Mouse (Mus musculus) stomach, embryonic 15.5 days (tissue): ENCODE measurements at regions not wholly inside any gene's neighbourhood (a gene's known extent, or its start where the extent isn't known, plus 50 kb on each side); places are given as distances from the start of the nearest gene placed in this dataset.

Experiments
- ATAC-seq: fragments of 200-750 bp; cut with Nextera tagmentation; 2 replicates; pipeline ENCODE4 v1.8.0; 2017; ENCODE audit warnings: low read depth, moderate number of reproducible peaks, moderate TSS enrichment; ENCODE audit not compliant: insufficient read depth, low FRiP score
- H3K27ac ChIP-seq: fragments of 300-500 bp; sonication (generic); 2 replicates; pipeline ENCODE4 v1.5.1; 2015; ENCODE audit warnings: mild to moderate bottlenecking, inconsistent platforms
- H3K27me3 ChIP-seq: fragments of 300-500 bp; sonication (generic); replicated peaks from 2 replicates; pipeline ENCODE4 v1.6.1; 2015; ENCODE audit warnings: inconsistent platforms
- H3K36me3 ChIP-seq: fragments of 300-500 bp; sonication (generic); 2 replicates; pipeline ENCODE4 v1.6.1; 2015; ENCODE audit warnings: inconsistent platforms
- H3K4me1 ChIP-seq: fragments of 300-500 bp; sonication (generic); 2 replicates; pipeline ENCODE4 v1.6.1; 2015; ENCODE audit warnings: inconsistent platforms
- H3K4me2 ChIP-seq: fragments of 300-500 bp; sonication (generic); 2 replicates; pipeline ENCODE4 v1.6.1; 2015; ENCODE audit warnings: mild to moderate bottlenecking, inconsistent platforms
- H3K4me3 ChIP-seq: fragments of 300-500 bp; sonication (generic); replicated peaks from 2 replicates; pipeline ENCODE4 v1.5.1; 2015; ENCODE audit warnings: inconsistent platforms
- H3K9ac ChIP-seq: fragments of 300-500 bp; sonication (generic); 2 replicates; pipeline ENCODE4 v1.6.1; 2015; ENCODE audit warnings: inconsistent platforms
- H3K9me3 ChIP-seq: fragments of 300-500 bp; sonication (generic); 2 replicates; pipeline ENCODE4 v1.6.1; 2016; ENCODE audit warnings: inconsistent platforms
- WGBS: fragments of 180-500 bp; shearing (Covaris S2); methylation state at CpG from one replicate; pipeline ENCODE4 v1.1.7; 2015; 5-methylcytosine and 5-hydroxymethylcytosine counted together

DNA sequence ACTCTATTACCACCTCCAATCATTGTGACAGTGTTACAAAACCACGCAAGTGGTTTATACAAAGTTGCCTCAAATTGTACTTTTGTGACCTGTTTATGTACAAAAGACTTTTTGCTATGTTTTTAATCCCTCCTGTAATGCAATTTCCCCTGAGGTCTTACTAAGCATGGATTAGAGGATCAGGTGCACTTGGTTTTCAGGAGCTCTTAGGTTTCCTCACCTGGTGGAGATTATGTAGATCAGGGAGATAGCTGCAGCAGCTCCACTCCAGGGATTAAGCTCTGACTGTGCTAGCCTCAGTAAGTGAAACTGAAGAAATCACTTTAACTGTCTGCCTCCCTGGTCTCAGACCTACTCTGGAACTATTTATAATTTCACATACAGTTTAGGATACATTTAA, 123.8 kb upstream of the Elmo1 start:
- Histone ChIP-seq H3K4me2 (no peak overlapping the region), H3K4me3 (no peak overlapping the region), H3K36me3 (no peaks in the 10 kb centered on the region), H3K9me3 (no peaks in the 10 kb centered on the region), H3K27ac (no peak overlapping the region), H3K4me1 (no peaks in the 10 kb centered on the region), H3K27me3 (no peaks in the 10 kb centered on the region), H3K9ac (no peak overlapping the region)
- no peak for ATAC-seq
- 61% methylated on average over 1 of the region's 1 CpGs for WGBS

DNA sequence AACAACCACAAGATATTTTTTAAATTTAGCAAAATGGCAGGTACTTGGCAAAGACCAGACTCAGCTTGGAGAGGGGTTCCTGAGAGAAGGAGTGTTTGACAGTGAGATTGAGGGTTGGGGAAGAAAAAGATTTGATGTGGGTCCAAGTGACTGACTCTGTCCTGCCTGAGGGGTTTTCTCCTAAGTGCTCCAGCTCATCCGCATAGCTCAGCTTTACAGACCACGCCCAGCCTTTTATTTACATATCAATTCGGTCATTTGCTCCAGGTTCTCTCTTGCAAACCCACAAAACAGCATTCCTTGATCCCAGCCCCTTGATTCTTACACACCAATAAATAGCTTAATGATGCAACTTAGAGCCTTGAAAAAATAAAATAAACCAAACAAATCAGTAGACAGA, 127.4 kb upstream of the Elmo1 start:
- no peak overlapping the region for H3K4me3 ChIP-seq
- no peak overlapping the region for H3K27ac ChIP-seq
- H3K36me3 ChIP-seq: no peaks in the 10 kb centered on the region
- H3K4me2 ChIP-seq: no peak overlapping the region
- H3K9ac ChIP-seq: no peak overlapping the region
- no peaks in the 10 kb centered on the region for H3K27me3 ChIP-seq
- 63% methylated on average over 3 of the region's 3 CpGs for WGBS
- no peaks in the 10 kb centered on the region for H3K9me3 ChIP-seq
- no peak for ATAC-seq
- H3K4me1 ChIP-seq: no peaks in the 10 kb centered on the region

DNA sequence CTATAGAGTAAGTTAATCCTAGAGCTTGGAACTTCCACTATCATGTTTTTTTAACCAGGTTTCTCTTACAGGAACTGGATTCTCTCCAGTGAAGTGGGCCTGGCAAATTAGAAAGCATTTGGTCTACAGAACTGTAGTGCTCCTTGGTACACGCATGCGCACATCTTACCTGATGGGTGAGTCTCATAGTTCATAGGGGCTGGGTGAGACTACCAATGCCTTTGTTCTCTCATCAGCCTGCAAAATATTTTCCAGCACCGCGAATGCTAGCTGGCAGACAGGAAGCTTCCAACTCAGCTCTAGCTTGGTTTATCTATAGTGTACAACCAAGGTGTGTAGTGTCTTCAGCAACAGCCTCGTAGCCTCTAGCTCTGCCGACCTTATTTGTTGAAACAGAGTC, 104.7 kb upstream of the Gpr141 start:
- no peaks in the 10 kb centered on the region for H3K27me3 ChIP-seq
- H3K9ac ChIP-seq: no peak overlapping the region
- no peak overlapping the region for H3K27ac ChIP-seq
- no peaks in the 10 kb centered on the region for H3K36me3 ChIP-seq
- no peaks in the 10 kb centered on the region for H3K9me3 ChIP-seq
- no peak for ATAC-seq
- H3K4me2 ChIP-seq: no peak overlapping the region
- no peak overlapping the region for H3K4me3 ChIP-seq
- WGBS: 94% methylated on average over 6 of the region's 6 CpGs
- H3K4me1 ChIP-seq: no peaks in the 10 kb centered on the region

GRCm38 (mm10) chr13:19927807-19928206, 103.8 kb upstream of the Gpr141 start:
- no peak overlapping the region for H3K9ac ChIP-seq

GRCm38 (mm10) chr13:19921084-19921827, 97.2 kb upstream of the Gpr141 start:
- Histone ChIP-seq H3K27me3 (no peaks in the 10 kb centered on the region), H3K4me1 (no peaks in the 10 kb centered on the region), H3K27ac (no peak overlapping the region), H3K9me3 (no peaks in the 10 kb centered on the region), H3K36me3 (no peaks in the 10 kb centered on the region), H3K9ac (no peak overlapping the region), H3K4me3 (no peak overlapping the region), H3K4me2 (no peak overlapping the region)
- 71% methylated on average over 1 of the region's 1 CpGs for WGBS
- peak; percentile 34; the same call in 1 of the 2 replicates for ATAC-seq

More at GRCm38 (mm10) chr13:19927807-19928206, 103.8 kb upstream of the Gpr141 start:
- no peaks in the 10 kb centered on the region for H3K4me1 ChIP-seq
- H3K36me3 ChIP-seq: no peaks in the 10 kb centered on the region
- H3K9me3 ChIP-seq: no peaks in the 10 kb centered on the region
- H3K27ac ChIP-seq: no peak overlapping the region
- H3K4me3 ChIP-seq: no peak overlapping the region
- ATAC-seq: no peak
- H3K4me2 ChIP-seq: no peak overlapping the region
- no peaks in the 10 kb centered on the region for H3K27me3 ChIP-seq
- WGBS: 80% methylated on average over 3 of the region's 3 CpGs

GRCm38 (mm10) chr13:19911860-19912584, 88.0 kb upstream of the Gpr141 start:
- Histone ChIP-seq H3K4me2 (no peak overlapping the region), H3K27me3 (no peaks in the 10 kb centered on the region), H3K4me3 (no peak overlapping the region), H3K4me1 (0 out of 2 replicates have a peak, but pooled peaks cover 3% of the 10 kb centered on the region), H3K9ac (no peak overlapping the region), H3K36me3 (no peaks in the 10 kb centered on the region), H3K9me3 (no peaks in the 10 kb centered on the region), H3K27ac (no peak overlapping the region)
- WGBS: 43% methylated on average over 5 of the region's 5 CpGs
- ATAC-seq: no peak

- Histone ChIP-seq H3K4me1 (no peaks in the 10 kb centered on the region), H3K4me2 (no peak overlapping the region), H3K9ac (no peak overlapping the region), H3K4me3 (no peak overlapping the region), H3K27me3 (no peaks in the 10 kb centered on the region), H3K9me3 (no peaks in the 10 kb centered on the region), H3K36me3 (no peaks in the 10 kb centered on the region), H3K27ac (no peak overlapping the region)
- WGBS: 79% methylated on average over 4 of the region's 4 CpGs
- ATAC-seq: no peak
Observed at GRCm38 (mm10) chr13:19902786-19903185, 78.7 kb upstream of the Gpr141 start.

DNA sequence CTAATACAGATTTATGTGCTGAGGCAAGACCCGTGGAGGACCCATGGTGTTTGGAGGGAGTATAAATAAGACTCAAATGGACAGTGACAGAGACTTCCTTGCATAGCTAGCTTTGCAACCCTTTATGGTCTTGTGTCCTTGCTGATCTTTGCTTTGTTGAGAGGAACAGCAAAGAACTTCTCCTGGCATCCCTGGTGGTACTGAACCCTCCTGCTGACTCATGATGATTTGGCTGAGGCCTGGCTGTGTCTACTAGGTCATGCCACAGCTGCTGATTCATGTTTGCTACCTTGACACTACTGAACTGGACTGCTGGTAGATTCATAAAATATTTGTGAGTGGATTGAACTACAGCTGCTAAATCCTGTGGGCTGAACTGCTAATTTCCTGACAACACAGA, 73.1 kb upstream of the Gpr141 start:
- Histone ChIP-seq H3K4me3 (no peak overlapping the region), H3K4me2 (no peak overlapping the region), H3K36me3 (no peaks in the 10 kb centered on the region), H3K27me3 (no peaks in the 10 kb centered on the region), H3K27ac (no peak overlapping the region), H3K9ac (no peak overlapping the region), H3K9me3 (no peaks in the 10 kb centered on the region), H3K4me1 (no peaks in the 10 kb centered on the region)
- no peak for ATAC-seq
- 59% methylated on average over 1 of the region's 1 CpGs for WGBS

DNA sequence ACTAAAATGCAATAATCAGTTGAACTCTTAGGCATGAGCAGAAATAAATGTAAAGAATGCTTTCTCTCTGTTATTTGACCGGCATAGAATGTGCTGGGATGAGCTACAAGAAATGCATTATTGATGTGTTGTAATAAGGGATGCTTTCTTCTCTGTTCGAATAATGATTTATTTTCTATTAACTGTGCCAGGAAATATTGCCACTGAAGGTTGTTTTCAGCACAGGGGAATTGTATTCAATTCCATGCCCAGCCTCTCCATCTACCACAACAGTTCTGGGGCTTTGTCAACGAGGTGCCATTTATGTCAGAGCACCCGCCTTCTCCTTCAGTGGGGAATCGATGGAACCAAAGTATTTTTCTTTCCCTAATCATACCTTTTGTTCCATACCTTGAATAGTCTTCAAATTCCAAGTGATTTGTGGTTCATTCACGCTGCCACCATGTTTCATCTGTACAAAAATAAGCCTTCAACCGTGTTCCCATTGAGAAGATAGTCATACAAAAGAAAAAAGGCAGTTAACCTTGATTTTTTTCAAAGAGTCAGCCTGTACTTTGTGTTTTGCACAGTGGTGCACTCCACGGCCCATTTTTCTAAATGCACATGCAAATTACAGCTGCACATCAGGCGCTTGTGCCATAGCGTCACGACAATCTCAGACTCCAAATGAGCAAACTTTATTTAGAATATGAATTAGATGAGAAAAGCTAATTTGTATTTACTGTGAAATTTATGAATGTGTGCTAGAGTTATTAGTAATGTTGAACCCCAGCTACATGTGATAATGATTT, 65.1 kb upstream of the Gpr141 start:
- 82% methylated on average over 11 of the region's 11 CpGs for WGBS
- no peaks in the 10 kb centered on the region for H3K9me3 ChIP-seq
- no peak overlapping the region for H3K4me2 ChIP-seq
- H3K4me3 ChIP-seq: no peak overlapping the region
- no peaks in the 10 kb centered on the region for H3K27me3 ChIP-seq
- H3K27ac ChIP-seq: no peak overlapping the region
- ATAC-seq: no peak
- no peaks in the 10 kb centered on the region for H3K4me1 ChIP-seq
- H3K9ac ChIP-seq: no peak overlapping the region
- H3K36me3 ChIP-seq: no peaks in the 10 kb centered on the region

GRCm38 (mm10) chr13:19883896-19884658, 60.0 kb upstream of the Gpr141 start:
- no peaks in the 10 kb centered on the region for H3K9me3 ChIP-seq
- H3K36me3 ChIP-seq: no peaks in the 10 kb centered on the region
- no peak overlapping the region for H3K4me3 ChIP-seq
- no peaks in the 10 kb centered on the region for H3K27me3 ChIP-seq
- H3K27ac ChIP-seq: no peak overlapping the region
- H3K4me2 ChIP-seq: no peak overlapping the region
- no peak for ATAC-seq
- 88% methylated on average over 7 of the region's 7 CpGs for WGBS
- no peak overlapping the region for H3K9ac ChIP-seq
- no peaks in the 10 kb centered on the region for H3K4me1 ChIP-seq

- WGBS: 62% methylated on average over 4 of the region's 4 CpGs
- Histone ChIP-seq H3K36me3 (no peaks in the 10 kb centered on the region), H3K4me2 (no peak overlapping the region), H3K27me3 (no peaks in the 10 kb centered on the region), H3K9ac (no peak overlapping the region), H3K27ac (no peak overlapping the region), H3K9me3 (no peaks in the 10 kb centered on the region), H3K4me1 (no peaks in the 10 kb centered on the region), H3K4me3 (no peak overlapping the region)
- peak; percentile 93 for ATAC-seq
Observed at GRCm38 (mm10) chr13:19882889-19883288, 58.8 kb upstream of the Gpr141 start.
